Mouse (Mus musculus): ENCODE measurements around the gene Map2k5.

- TF ChIP-seq CTCF (conservative IDR thresholded peaks at IDR 0.05; ENCODE audit: low read length) = no peak
- TF ChIP-seq POU5F1 (IDR thresholded peaks at IDR 0.05; ENCODE audit: borderline replicate concordance, low read length) = no peak
- TF ChIP-seq NANOG (IDR thresholded peaks at IDR 0.05; ENCODE audit: borderline replicate concordance, low read length) = no peak
These were observed 238.0 kb downstream of the Map2k5 start for GRCm38 (mm10) chr9:63139661-63140060.
